Mouse (Mus musculus): Measurements from ENCODE around the gene Tom1. TPM values are rescaled to one million over a fixed set of nuclear protein-coding genes. Genes with fewer than 3 reads are reported as not detected.

Tom1 gene
- polyA plus RNA-seq, 1 experiment from 2014 or later: 36.5 TPM

GRCm38 (mm10) chr8:75109236-75109967, 75.9 kb downstream of the Tom1 start, which contains the start of gene Mcm5:
TSS of gene Mcm5 (plus strand) at chr8:75109569.
- Histone ChIP-seq H3K4me3 (peak within 1 kb of the TSS; percentile 83), H3K4me1 (peaks cover 21% of the 10 kb centered on the region), H3K36me3 (peaks cover 44% of the 10 kb centered on the region), H3K27ac (peak within 1 kb of the TSS; percentile 97), H3K9me3 (replicated peaks) (no peaks in the 10 kb centered on the region), H3K27me3 (ENCODE audit: low read depth, poor library complexity, severe bottlenecking) (no peaks in the 10 kb centered on the region)
- peak; percentile 99 for DNase-seq (ENCODE audit: low spot score)
- WGBS: under 1% methylated on average over 59 of the region's 59 CpGs

DNA sequence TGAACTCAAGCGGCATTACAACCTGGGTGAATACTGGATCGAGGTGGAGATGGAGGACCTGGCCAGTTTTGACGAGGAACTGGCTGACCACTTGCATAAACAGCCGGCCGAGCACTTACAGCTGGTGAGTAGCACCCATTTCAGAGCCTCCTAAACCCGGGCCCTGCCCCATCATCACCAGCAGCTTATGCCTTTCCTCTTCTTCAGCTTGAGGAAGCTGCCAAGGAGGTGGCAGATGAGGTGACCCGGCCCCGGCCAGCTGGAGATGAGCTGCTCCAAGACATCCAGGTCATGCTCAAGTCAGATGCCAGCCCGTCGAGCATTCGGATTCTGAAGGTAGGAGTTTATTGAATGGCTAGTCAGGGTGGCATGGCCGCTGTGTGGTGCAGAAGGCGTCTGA, 76.6 kb downstream of the Tom1 start:
- no peaks in the 10 kb centered on the region for H3K27me3 ChIP-seq (ENCODE audit: low read depth, poor library complexity, severe bottlenecking)
- peak; percentile 40 for DNase-seq (ENCODE audit: low spot score)
- peak overlapping the region; percentile 97 for H3K27ac ChIP-seq
- peaks cover 21% of the 10 kb centered on the region for H3K4me1 ChIP-seq
- 19% methylated on average over 13 of the region's 13 CpGs for whole genome bisulfite sequencing
- peak overlapping the region; percentile 83 for H3K4me3 ChIP-seq
- peaks cover 51% of the 10 kb centered on the region for H3K36me3 ChIP-seq
- no peaks in the 10 kb centered on the region for H3K9me3 ChIP-seq (replicated peaks)

GRCm38 (mm10) chr8:75118505-75118904, 85.0 kb downstream of the Tom1 start:
- no peak for DNase-seq (ENCODE audit: low spot score)
- H3K27me3 ChIP-seq (ENCODE audit: low read depth, poor library complexity, severe bottlenecking): no peaks in the 10 kb centered on the region
- H3K36me3 ChIP-seq: peaks cover 100% of the 10 kb centered on the region
- H3K27ac ChIP-seq: no peak overlapping the region
- WGBS: 95% methylated on average over 1 of the region's 1 CpGs
- H3K4me3 ChIP-seq: no peak overlapping the region
- H3K9me3 ChIP-seq (replicated peaks): no peaks in the 10 kb centered on the region
- no peaks in the 10 kb centered on the region for H3K4me1 ChIP-seq

- 94% methylated on average over 2 of the region's 2 CpGs for WGBS
- DNase-seq (ENCODE audit: low spot score): no peak
- Histone ChIP-seq H3K27me3 (ENCODE audit: low read depth, poor library complexity, severe bottlenecking) (no peaks in the 10 kb centered on the region), H3K36me3 (peaks cover 100% of the 10 kb centered on the region), H3K4me1 (no peaks in the 10 kb centered on the region), H3K9me3 (replicated peaks) (no peaks in the 10 kb centered on the region), H3K27ac (no peak overlapping the region), H3K4me3 (no peak overlapping the region)
These were observed 85.8 kb downstream of the Tom1 start for GRCm38 (mm10) chr8:75119287-75119686.

Other genes starting within 250 kb of the Tom1 start
- not detected in 2 replicates for gene Isx, start 160.5 kb upstream of the Tom1 start, polyA plus RNA-seq (2016; fragmentation: Nextera tagmentation; extraction: Ambion mirVana)
- gene Hmgxb4, start 40.3 kb upstream of the Tom1 start, polyA plus RNA-seq (2016; fragmentation: Nextera tagmentation; extraction: Ambion mirVana): 46.6 and 48.2 TPM in 2 replicates
- gene Hmox1, start 59.9 kb downstream of the Tom1 start, polyA plus RNA-seq (2016; fragmentation: Nextera tagmentation; extraction: Ambion mirVana): 18.5 and 22.9 TPM in 2 replicates
- 364 and 378 TPM in 2 replicates for gene Mcm5, start 75.9 kb downstream of the Tom1 start, polyA plus RNA-seq (2016; fragmentation: Nextera tagmentation; extraction: Ambion mirVana)
- gene Rasd2, start 180.2 kb downstream of the Tom1 start, polyA plus RNA-seq (2016; fragmentation: Nextera tagmentation; extraction: Ambion mirVana): 0.05 and 0.35 TPM in 2 replicates